Mouse (Mus musculus) limb, embryonic 11.5 days (tissue): ENCODE results near the gene Hoxa13. TPM values are rescaled to one million over a fixed set of nuclear protein-coding genes. Genes with fewer than 3 reads are reported as not detected.

Experiments
- ATAC-seq: fragments of 200-750 bp; cut with Nextera tagmentation; 2 replicates; pipeline ENCODE4 v1.8.0; 2017; ENCODE audit warnings: low read depth; ENCODE audit not compliant: insufficient number of reproducible peaks, low FRiP score, low TSS enrichment
- DNase-seq: peaks from one replicate; pipeline ENCODE4 v3.0.0-alpha.2; 2015; ENCODE audit warnings: low spot score
- H3K27ac ChIP-seq: fragments of 300-500 bp; sonication (generic); replicated peaks from 2 replicates; pipeline ENCODE4 v1.5.1; 2014; ENCODE audit warnings: low read depth, mild to moderate bottlenecking, low read length
- H3K27me3 ChIP-seq: fragments of 300-500 bp; sonication (generic); 2 replicates; pipeline ENCODE4 v1.6.1; 2014; ENCODE audit warnings: mild to moderate bottlenecking, low read length, mixed read lengths; ENCODE audit not compliant: control insufficient read depth, insufficient read depth
- H3K36me3 ChIP-seq: fragments of 300-500 bp; sonication (generic); 2 replicates; pipeline ENCODE4 v1.6.1; 2014; ENCODE audit warnings: mild to moderate bottlenecking, low read length, moderate library complexity, mixed read lengths; ENCODE audit not compliant: control insufficient read depth, insufficient read depth
- H3K4me1 ChIP-seq: fragments of 300-500 bp; sonication (generic); 2 replicates; pipeline ENCODE4 v1.6.1; 2014; ENCODE audit warnings: low read length, mixed read lengths; ENCODE audit not compliant: control insufficient read depth, insufficient read depth
- H3K4me2 ChIP-seq: fragments of 300-500 bp; sonication (generic); 2 replicates; pipeline ENCODE4 v1.6.1; 2014; ENCODE audit warnings: low read depth, mild to moderate bottlenecking, moderate library complexity; ENCODE audit not compliant: severe bottlenecking
- H3K4me3 ChIP-seq: fragments of 300-500 bp; sonication (generic); 2 replicates; pipeline ENCODE4 v1.5.1; 2014; ENCODE audit warnings: low read depth, low read length
- H3K9ac ChIP-seq: fragments of 300-500 bp; sonication (generic); 2 replicates; pipeline ENCODE4 v1.6.1; 2014; ENCODE audit warnings: mild to moderate bottlenecking, low read length
- H3K9me3 ChIP-seq: fragments of 300-500 bp; sonication (generic); 2 replicates; pipeline ENCODE4 v1.6.1; 2016; ENCODE audit warnings: low read length; ENCODE audit not compliant: control insufficient read depth
- WGBS: fragments of 180-500 bp; shearing (Covaris S2); extraction: QIAGEN DNeasy Blood & Tissue Kit; methylation state at CpG from one replicate; pipeline ENCODE4 v1.1.7; 2014; 5-methylcytosine and 5-hydroxymethylcytosine counted together
- polyA plus RNA-seq: library from polyadenylated mRNA; unstranded; fragments of >200 nt; fragmentation: Nextera tagmentation; extraction: Ambion mirVana; gene quantifications from 2 replicates; pipeline ENCODE4 v1.2.1, GENCODE M21; 2014

Hoxa13 gene
- polyA plus RNA-seq, 1 experiment from 2014 or later = 25.1 TPM

DNA sequence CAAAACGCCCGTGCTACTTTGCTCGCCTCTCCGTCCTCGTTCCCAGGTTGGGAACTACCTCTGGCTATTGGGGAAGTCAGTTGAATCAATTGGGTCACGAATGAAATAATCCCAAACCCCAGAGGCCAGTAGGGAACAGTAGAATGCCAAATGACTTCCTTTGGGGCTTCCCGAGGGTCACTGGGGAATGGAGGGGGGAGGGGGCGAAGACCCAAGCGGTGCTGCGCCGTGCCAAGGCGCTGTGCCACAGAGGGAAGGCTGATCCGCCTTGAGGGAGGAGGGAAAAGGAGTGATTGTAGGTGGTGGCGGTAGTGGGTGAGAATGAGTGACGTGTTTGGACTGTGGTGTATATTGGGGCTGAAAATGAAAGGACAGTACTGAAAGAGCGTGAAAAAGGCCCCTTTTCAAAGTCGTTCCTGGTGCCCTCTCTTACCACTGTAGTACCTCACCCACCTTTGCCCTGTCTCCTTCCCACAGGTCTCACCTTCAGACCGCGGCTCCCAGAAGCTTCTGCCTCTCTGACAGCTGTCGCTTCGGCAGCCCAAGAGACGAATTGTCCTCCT lies 48.0 kb downstream of the Hoxa13 start:
- H3K27ac ChIP-seq = peak overlapping the region; percentile 93
- DNase-seq (peak; percentile 66), ATAC-seq (no peak)
- H3K4me2 ChIP-seq = peak overlapping the region; percentile 95
- peaks cover 51% of the 10 kb centered on the region for H3K4me1 ChIP-seq
- H3K36me3 ChIP-seq = no peaks in the 10 kb centered on the region
- peak overlapping the region; percentile 70 for H3K4me3 ChIP-seq
- WGBS = under 1% methylated on average over 22 of the region's 22 CpGs
- no peaks in the 10 kb centered on the region for H3K27me3 ChIP-seq
- H3K9ac ChIP-seq = peak overlapping the region; percentile 93
- H3K9me3 ChIP-seq = no peaks in the 10 kb centered on the region

- peak overlapping the region; percentile 95 for H3K4me2 ChIP-seq
- H3K9ac ChIP-seq = peak overlapping the region; percentile 93
- no peak for DNase-seq
- no peaks in the 10 kb centered on the region for H3K36me3 ChIP-seq
- ATAC-seq = no peak
- 1% methylated on average over 13 of the region's 13 CpGs for WGBS
- peaks cover 57% of the 10 kb centered on the region for H3K4me1 ChIP-seq
- H3K9me3 ChIP-seq = no peaks in the 10 kb centered on the region
- peak overlapping the region; percentile 70 for H3K4me3 ChIP-seq
- H3K27ac ChIP-seq = peak overlapping the region; percentile 93
- no peaks in the 10 kb centered on the region for H3K27me3 ChIP-seq
These were observed 48.7 kb downstream of the Hoxa13 start for GRCm38 (mm10) chr6:52211961-52212360.

DNA sequence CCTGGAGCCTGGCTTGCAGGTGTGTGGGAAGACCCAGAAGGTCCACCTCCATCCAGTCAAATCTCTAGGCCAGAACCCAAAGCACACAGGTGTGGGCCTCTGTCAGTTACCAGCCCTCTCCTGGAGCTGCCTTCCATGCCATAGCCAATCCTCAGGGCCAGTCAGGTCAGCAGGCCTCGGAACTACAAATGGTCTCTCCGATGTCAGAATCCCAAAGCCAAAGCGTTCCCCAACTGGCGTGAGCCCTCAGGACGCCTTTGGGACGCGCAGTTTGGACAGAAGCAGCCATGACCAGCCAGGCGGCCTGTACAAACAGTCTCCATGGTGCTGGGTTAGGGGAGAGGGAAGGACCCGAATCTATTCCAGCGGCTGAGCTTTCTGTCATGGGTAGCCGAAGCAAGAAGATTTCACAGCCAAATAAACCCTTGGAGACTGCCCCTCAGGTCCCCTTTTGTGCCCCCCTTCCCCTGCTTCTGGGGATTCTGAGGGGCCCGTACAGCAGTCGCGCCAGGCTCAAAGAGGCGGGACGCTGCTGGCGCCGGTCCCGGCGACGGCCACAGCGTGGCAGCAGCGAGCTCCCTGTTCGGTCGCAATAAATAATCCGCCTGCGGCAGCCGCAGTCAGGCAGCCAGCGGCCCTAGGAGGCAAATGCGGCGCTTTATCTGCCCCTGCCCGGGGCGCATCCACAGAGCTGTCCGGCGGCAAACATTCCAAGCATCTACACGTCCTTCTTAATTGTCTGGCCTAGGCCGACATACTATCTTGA lies 49.3 kb downstream of the Hoxa13 start:
- Histone ChIP-seq H3K4me3 (peak overlapping the region; percentile 70), H3K4me1 (peaks cover 63% of the 10 kb centered on the region), H3K9ac (peak overlapping the region; percentile 93), H3K4me2 (peak overlapping the region; percentile 95), H3K27ac (peak overlapping the region; percentile 93), H3K27me3 (no peaks in the 10 kb centered on the region), H3K9me3 (no peaks in the 10 kb centered on the region), H3K36me3 (no peaks in the 10 kb centered on the region)
- under 1% methylated on average over 37 of the region's 37 CpGs for WGBS
- ATAC-seq (peak; percentile 27; the same call in 1 of the 2 replicates), DNase-seq (peak; percentile 92)

- peak overlapping the region; percentile 74 for H3K9ac ChIP-seq
- no peaks in the 10 kb centered on the region for H3K9me3 ChIP-seq
- ATAC-seq (no peak), DNase-seq (no peak)
- H3K27me3 ChIP-seq = no peaks in the 10 kb centered on the region
- H3K4me2 ChIP-seq = peak overlapping the region; percentile 95
- H3K4me1 ChIP-seq = peaks cover 62% of the 10 kb centered on the region
- H3K4me3 ChIP-seq = peak overlapping the region; percentile 70
- H3K36me3 ChIP-seq = peaks cover 2% of the 10 kb centered on the region; the same call in 1 of the 2 replicates
- WGBS = 2% methylated on average over 12 of the region's 12 CpGs
- H3K27ac ChIP-seq = no peak overlapping the region
These were observed 51.0 kb downstream of the Hoxa13 start for GRCm38 (mm10) chr6:52209685-52210046.

- peak overlapping the region; percentile 95 for H3K4me2 ChIP-seq
- H3K27ac ChIP-seq = peak overlapping the region; percentile 70
- peak overlapping the region; percentile 70 for H3K4me3 ChIP-seq
- peaks cover 2% of the 10 kb centered on the region; the same call in 1 of the 2 replicates for H3K36me3 ChIP-seq
- H3K9ac ChIP-seq = peak overlapping the region; percentile 74
- DNase-seq = peak; percentile 54
- no peaks in the 10 kb centered on the region for H3K27me3 ChIP-seq
- peaks cover 62% of the 10 kb centered on the region for H3K4me1 ChIP-seq
- 3% methylated on average over 16 of the region's 18 CpGs for WGBS
- no peak for ATAC-seq
- H3K9me3 ChIP-seq = no peaks in the 10 kb centered on the region
These were observed 51.6 kb downstream of the Hoxa13 start for GRCm38 (mm10) chr6:52208868-52209684.

GRCm38 (mm10) chr6:52208072-52208867 lies 52.4 kb downstream of the Hoxa13 start, which contains the start of gene Hoxa6:
Gene Hoxa6 (minus strand): TSS chr6:52208722.
- no peaks in the 10 kb centered on the region for H3K9me3 ChIP-seq
- H3K4me1 ChIP-seq = peaks cover 65% of the 10 kb centered on the region
- peak within 1 kb of the TSS; percentile 70 for H3K27ac ChIP-seq
- peak; percentile 81 for DNase-seq
- H3K9ac ChIP-seq = peak within 1 kb of the TSS; percentile 74
- H3K4me3 ChIP-seq = peak within 1 kb of the TSS; percentile 70
- H3K36me3 ChIP-seq = peaks cover 2% of the 10 kb centered on the region; the same call in 1 of the 2 replicates
- no peak for ATAC-seq
- peak within 1 kb of the TSS; percentile 98 for H3K4me2 ChIP-seq
- no peaks in the 10 kb centered on the region for H3K27me3 ChIP-seq
- WGBS = under 1% methylated on average over 44 of the region's 47 CpGs
